15 mouse cellular contexts compared by ENCODE assay signal in the genomic region with DNA sequence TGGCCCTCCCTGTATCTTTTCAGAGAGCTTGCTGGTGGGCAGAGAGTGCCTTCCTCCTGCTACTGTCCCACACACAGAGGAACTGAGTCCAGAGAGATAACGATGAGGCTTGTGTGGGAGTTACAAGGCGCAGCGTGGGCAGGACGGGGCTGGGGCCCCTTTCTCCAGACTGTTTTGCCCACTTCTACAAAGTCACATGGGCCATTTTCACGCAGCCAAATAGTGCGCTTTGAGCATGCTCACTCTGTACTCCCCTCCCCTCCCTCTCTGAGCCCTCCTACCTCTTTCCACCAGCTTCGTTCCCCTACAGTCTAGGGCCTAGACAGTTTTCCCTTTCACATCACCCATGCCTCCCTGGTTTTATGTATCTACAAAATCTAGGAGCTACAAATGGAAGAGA.
DNase-seq lines count a peak whose midpoint lies in the region; ATAC-seq and TF ChIP-seq lines count a peak whose summit lies in the region.
"Had no signal": no experiment of that assay in that cellular context is flagged by ENCODE, and none has a peak within 500 bp of the region (broad histone marks: within the 10 kb centered on the region; RNA-seq: fewer than 3 reads in every experiment).

No protein-coding gene starts in this region.

- no peaks in the 10 kb centered on the region for H3K9me3 ChIP-seq in MEL (replicated peaks; ENCODE audit: insufficient read depth, low read length)
- H3K9me3 ChIP-seq in liver, embryonic 14.5 days (ENCODE audit: control insufficient read depth, low read length), result no peaks in the 10 kb centered on the region
- H3K9me3 ChIP-seq: heart, embryonic 10.5 days; limb, embryonic 12.5 days; neural tube, embryonic 13.5 days had no signal

- peak; percentile 16; the same call in 1 of the 2 replicates for ATAC-seq in liver, embryonic 14.5 days (ENCODE audit: insufficient read depth)
- ATAC-seq: lung, postnatal 0 days had no signal

- peak overlapping the region; percentile 57; the same call in 1 of the 2 replicates for H3K27ac ChIP-seq in cerebellum, adult 2 months (ENCODE audit: insufficient read depth, low read length)
- H3K27ac ChIP-seq in MEL (ENCODE audit: control insufficient read depth, low read depth, low read length), result peak overlapping the region; percentile 45
- no peak overlapping the region for H3K27ac ChIP-seq in liver, embryonic 14.5 days
- H3K27ac ChIP-seq: limb, embryonic 12.5 days had no signal

- peak; percentile 48 to 56; a peak in 3 of 4 replicates for TF ChIP-seq EP300 in MEL (IDR thresholded peaks at IDR 0.05; ENCODE audit: low read depth in 1 of 2, low read length in 2 of 2)
- TF ChIP-seq EP300 in liver, embryonic 14.5 days (IDR thresholded peaks at IDR 0.05; ENCODE audit: low read depth), result no peak

- peaks cover 0 to 6% of the 10 kb centered on the region in 2 experiments; a peak in 2 of 4 replicates for H3K36me3 ChIP-seq in MEL (ENCODE audit: control insufficient read depth in 1 of 2, insufficient read depth in 2 of 2, low read length in 2 of 2)
- H3K36me3 ChIP-seq in liver, embryonic 14.5 days (replicated peaks; ENCODE audit: control insufficient read depth, insufficient read depth, low read depth), result no peaks in the 10 kb centered on the region
- H3K36me3 ChIP-seq: heart, embryonic 10.5 days; limb, embryonic 12.5 days; neural tube, embryonic 13.5 days had no signal

- no peak for TF ChIP-seq RAD21 in MEL (IDR thresholded peaks at IDR 0.05; ENCODE audit: low read depth, low read length)

- no peaks in the 10 kb centered on the region for H3K27me3 ChIP-seq in cerebellum, adult 2 months (ENCODE audit: control insufficient read depth, insufficient read depth, low read length)
- no peaks in the 10 kb centered on the region for H3K27me3 ChIP-seq in MEL (ENCODE audit: control insufficient read depth in 1 of 2, insufficient read depth in 2 of 2, low read length in 2 of 2)
- no peaks in the 10 kb centered on the region for H3K27me3 ChIP-seq in liver, embryonic 14.5 days (ENCODE audit: control insufficient read depth, insufficient read depth, low read length)
- H3K27me3 ChIP-seq: CH12.LX; limb, embryonic 12.5 days; neural tube, embryonic 13.5 days had no signal

- H3K4me1 ChIP-seq in cerebellum, adult 2 months (ENCODE audit: control insufficient read depth, insufficient read depth, low read length), result peaks cover 55% of the 10 kb centered on the region
- H3K4me1 ChIP-seq in MEL (ENCODE audit: control insufficient read depth in 1 of 2, insufficient read depth in 2 of 2, low read length in 2 of 2), result peaks cover 0 to 7% of the 10 kb centered on the region in 2 experiments; a peak in 1 of 4 replicates
- H3K4me1 ChIP-seq in liver, embryonic 14.5 days (replicated peaks; ENCODE audit: control insufficient read depth in 2 of 2, insufficient read depth in 2 of 2, low read length in 1 of 2), result peaks cover 0 to 4% of the 10 kb centered on the region in 2 experiments; a peak in 2 of 4 replicates

- H3K4me3 ChIP-seq in cerebellum, adult 2 months (replicated peaks; ENCODE audit: insufficient read depth, low read depth, low read length), result no peak overlapping the region
- H3K4me3 ChIP-seq in MEL (ENCODE audit: control insufficient read depth in 1 of 2, insufficient read depth in 1 of 2, low read depth in 2 of 2, low read length in 2 of 2), result peak overlapping the region; percentile 53 to 65
- H3K4me3 ChIP-seq in liver, embryonic 14.5 days (ENCODE audit: insufficient read depth in 1 of 2, low read depth in 2 of 2, low read length in 2 of 2), result no peak overlapping the region
- H3K4me3 ChIP-seq: heart, embryonic 10.5 days; limb, embryonic 12.5 days; neural tube, embryonic 13.5 days had no signal

- H3K4me2 ChIP-seq in liver, embryonic 14.5 days (ENCODE audit: low read depth), result peak overlapping the region; percentile 18
- H3K4me2 ChIP-seq: limb, embryonic 12.5 days; neural tube, embryonic 13.5 days had no signal

- H3K9ac ChIP-seq in MEL (ENCODE audit: control insufficient read depth, low read depth, low read length, poor library complexity, severe bottlenecking), result peak overlapping the region; percentile 44
- no peak overlapping the region for H3K9ac ChIP-seq in liver, embryonic 14.5 days (replicated peaks)

- TF ChIP-seq POLR2A in cerebellum, adult 2 months (IDR thresholded peaks at IDR 0.05; ENCODE audit: borderline replicate concordance, insufficient read depth, low read length), result no peak
- 0 out of 4 replicates have a peak, but pooled peaks of 1 of the 2 experiments have one; percentile 20 for TF ChIP-seq POLR2A in MEL (IDR thresholded peaks at IDR 0.05; ENCODE audit: control insufficient read depth in 1 of 2, insufficient read depth in 1 of 2, low read depth in 1 of 2, low read length in 2 of 2, poor library complexity in 1 of 2)

- no peak for TF ChIP-seq CTCF in cerebellum, adult 2 months (IDR thresholded peaks at IDR 0.05; ENCODE audit: borderline replicate concordance, insufficient read depth, low read depth, low read length)
- no peak for TF ChIP-seq CTCF in MEL (IDR thresholded peaks at IDR 0.05 in 2 of 3, conservative IDR thresholded peaks at IDR 0.05 in 1 of 3; ENCODE audit: control insufficient read depth in 1 of 3, insufficient read depth in 1 of 3, low read depth in 2 of 3, low read length in 3 of 3, poor library complexity in 1 of 3, severe bottlenecking in 1 of 3)
- TF ChIP-seq CTCF in liver, embryonic 14.5 days (IDR thresholded peaks at IDR 0.05; ENCODE audit: low read depth), result no peak

- peaks cover 2% of the 10 kb centered on the region; the same call in 1 of the 2 replicates for H3K79me2 ChIP-seq in MEL (ENCODE audit: control insufficient read depth, insufficient read depth, low read length, poor library complexity)

- no peak for DNase-seq in cerebellum, adult 2 months
- DNase-seq in cerebellum, adult 9-10 months, result no peak
- DNase-seq in layer of hippocampus, adult 9-11 months, result peak; percentile 84
- no peak for DNase-seq in layer of hippocampus, adult 9-10 months (ENCODE audit: low spot score)
- DNase-seq in MEL (ENCODE audit: low read depth, low spot score) (peak; percentile 81), MN1 (ENCODE audit: low spot score) (no peak)
- DNase-seq in liver, embryonic 14.5 days (ENCODE audit: low read depth in 3 of 3, low spot score in 3 of 3), result no peak
- no peak for DNase-seq in Muller cell, postnatal 12 days (ENCODE audit: inconsistent ontology term)
- DNase-seq: adrenal gland, adult 8-10 months; gastrocnemius, postnatal 25 days had no signal

- 84% methylated on average over 7 of the region's 7 CpGs for WGBS in cerebellum, adult 2 months
- 19% methylated on average over 7 of the region's 7 CpGs for WGBS in liver, embryonic 14.5 days (ENCODE audit: insufficient replicate concordance)

TF ChIP-seq in MEL, 35 proteins besides CTCF, POLR2A, EP300 and RAD21:
- TF ChIP-seq USF1 (IDR thresholded peaks at IDR 0.05; ENCODE audit: low read depth, low read length) (peak; percentile 83), SIN3A (IDR thresholded peaks at IDR 0.05; ENCODE audit: low read length) (peak; percentile 72), MYB (IDR thresholded peaks at IDR 0.05; ENCODE audit: low read depth, low read length) (no peak), HCFC1 (IDR thresholded peaks at IDR 0.05; ENCODE audit: low read depth, low read length) (no peak), ETS1 (IDR thresholded peaks at IDR 0.05; ENCODE audit: low read depth, low read length) (0 out of 2 replicates have a peak, but pooled peaks have one; percentile 11), MXI1 (IDR thresholded peaks at IDR 0.05; ENCODE audit: low read depth, low read length) (peak; percentile 74), USF2 (IDR thresholded peaks at IDR 0.05; ENCODE audit: borderline replicate concordance in 1 of 2, insufficient read depth in 1 of 2, low read depth in 1 of 2, low read length in 2 of 2) (0 out of 4 replicates have a peak, but pooled peaks of 1 of the 2 experiments have one; percentile 38), ZKSCAN1 (IDR thresholded peaks at IDR 0.05; ENCODE audit: low read depth, low read length) (no peak), NRF1 (IDR thresholded peaks at IDR 0.05; ENCODE audit: insufficient read depth, low read depth, low read length, poor library complexity, severe bottlenecking) (peak; percentile 66), MAX (IDR thresholded peaks at IDR 0.05; ENCODE audit: low read length) (peak; percentile 73; the same call in 1 of the 2 replicates), CHD2 (IDR thresholded peaks at IDR 0.05; ENCODE audit: low read length) (no peak), GATA1 (IDR thresholded peaks at IDR 0.05; ENCODE audit: low read depth, low read length) (peak; percentile 49; the same call in 1 of the 2 replicates), NELFE (IDR thresholded peaks at IDR 0.05; ENCODE audit: low read depth, low read length) (peak; percentile 21; the same call in 1 of the 2 replicates)

Comparison
In these comparisons a context has a peak if more than half of its experiments do, and no peak if none do; other contexts are left out.
1. DNase-seq: peak in layer of hippocampus, adult 9-11 months (single experiment) and MEL (single experiment); none in cerebellum, adult 2 months (0 of 2), cerebellum, adult 9-10 months (single experiment), layer of hippocampus, adult 9-10 months (single experiment), liver, embryonic 14.5 days (0 of 3), MN1 (single experiment) and Muller cell, postnatal 12 days (single experiment).
2. H3K4me3 ChIP-seq: peak in MEL (2 of 2); none in cerebellum, adult 2 months (single experiment) and liver, embryonic 14.5 days (0 of 2).